Mouse (Mus musculus): Measurements from ENCODE around the gene Bnip1.

The Bnip1 gene

GRCm38 (mm10) chr17:26840922-26841731 is 60.3 kb downstream of the Bnip1 start:
- no peak for DNase-seq

- DNase-seq: no peak
Measured at GRCm38 (mm10) chr17:26841981-26842380, 61.1 kb downstream of the Bnip1 start.
